Mouse (Mus musculus): ENCODE measurements around the gene Rimbp3. TPM values are rescaled to one million over a fixed set of nuclear protein-coding genes. Genes with fewer than 3 reads are reported as not detected.

Rimbp3 gene
- total RNA-seq, 2 experiments from 2014 or later: 0.06 TPM; not detected in 1

DNA sequence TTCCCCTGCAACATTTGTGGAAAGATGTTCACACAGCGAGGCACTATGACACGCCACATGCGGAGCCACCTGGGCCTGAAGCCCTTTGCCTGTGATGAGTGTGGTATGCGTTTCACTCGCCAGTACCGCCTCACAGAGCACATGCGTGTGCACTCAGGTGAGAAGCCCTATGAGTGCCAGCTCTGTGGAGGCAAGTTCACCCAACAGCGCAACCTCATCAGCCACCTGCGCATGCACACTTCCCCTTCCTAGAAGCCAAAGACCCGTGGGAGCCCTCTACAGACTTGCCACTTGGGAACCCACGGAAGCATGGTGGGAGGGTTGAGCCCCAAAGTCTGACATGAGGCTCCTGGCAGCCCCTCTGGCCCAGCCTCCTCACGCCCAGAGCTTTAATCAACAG lies 50.5 kb downstream of the Rimbp3 start:
- no peak for DNase-seq

DNA sequence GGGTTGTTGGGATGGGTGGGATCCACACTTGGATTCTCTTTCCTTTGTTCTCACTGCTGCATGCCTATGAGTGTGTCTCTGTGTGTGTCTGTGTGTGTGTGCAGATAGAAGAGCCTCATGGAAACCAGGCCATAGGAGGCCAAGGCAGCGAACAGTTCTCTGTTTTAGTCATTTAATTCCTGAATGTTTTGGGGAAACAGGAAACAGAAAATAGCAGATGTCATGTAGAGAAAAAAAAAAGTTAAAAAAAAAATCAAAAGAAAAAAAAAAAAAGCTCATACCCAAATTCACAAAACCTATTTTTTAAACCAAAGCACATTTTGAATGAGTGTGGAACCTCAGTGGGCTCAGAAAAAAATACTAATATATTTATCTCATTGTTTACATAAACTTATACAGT lies 52.9 kb downstream of the Rimbp3 start:
- no peak for DNase-seq

Other genes starting within 250 kb of the Rimbp3 start
- gene Mapk1, start 225.2 kb upstream of the Rimbp3 start, total RNA-seq (2021): 100 to 1,000 TPM; 154 to 160 TPM
- 1 to 10 TPM; 6.2 to 9.4 TPM for gene Ypel1, start 138.9 kb upstream of the Rimbp3 start, total RNA-seq (2021)
- 10 to 100 TPM; 76.2 to 84.6 TPM for gene Ppil2, start 97.3 kb upstream of the Rimbp3 start, total RNA-seq (2021)
- gene 2610318N02Rik, start 83.4 kb upstream of the Rimbp3 start, total RNA-seq (2021): 1 to 10 TPM; 2.5 to 2.9 TPM
- 10 to 100 TPM; 15.6 to 21.7 TPM for gene Sdf2l1, start 76.2 kb upstream of the Rimbp3 start, total RNA-seq (2021)
- 1 to 10 TPM; 3.9 to 6.7 TPM for gene Ydjc, start 64.0 kb upstream of the Rimbp3 start, total RNA-seq (2021)
- gene Ccdc116, start 61.4 kb upstream of the Rimbp3 start, total RNA-seq (2021): under 1 TPM; 0.39 to 0.66 TPM
- gene Ube2l3, start 6.0 kb upstream of the Rimbp3 start, total RNA-seq (2021): 100 to 1,000 TPM; 163 to 176 TPM
- 1 to 10 TPM; 3.2 to 3.3 TPM for gene Hic2, start 25.0 kb downstream of the Rimbp3 start, total RNA-seq (2021)
- 10 to 100 TPM in 1 of 2 experiments, 1 to 10 TPM in 1; 6.2 to 11.9 TPM for gene Tmem191c, start 67.5 kb downstream of the Rimbp3 start, total RNA-seq (2021)
- gene Serpind1, start 122.8 kb downstream of the Rimbp3 start, total RNA-seq (2021): 100 to 1,000 TPM in 1 of 2 experiments, 10 to 100 TPM in 1; 50.5 to 111 TPM
- gene Snap29, start 197.4 kb downstream of the Rimbp3 start, total RNA-seq (2021): 10 to 100 TPM; 19.8 to 19.9 TPM
- 10 to 100 TPM; 61.7 to 73.1 TPM for gene Pi4ka, start 197.7 kb downstream of the Rimbp3 start, total RNA-seq (2021)
- 10 to 100 TPM; 28.5 to 31.7 TPM for gene Crkl, start 243.4 kb downstream of the Rimbp3 start, total RNA-seq (2021)